Mouse (Mus musculus) urinary bladder, postnatal 14 days (tissue): Measurements from ENCODE around the gene Ptges3.
"Not testable (repeated sequence)": the region's sequence is repeated elsewhere in the genome, so short reads cannot be mapped to it uniquely, and the experiment has no call there.

Source experiments
- DNase-seq: peaks from one replicate; pipeline ENCODE4 v3.0.0; 2021; ENCODE audit warnings: low spot score

The Ptges3 gene

DNA sequence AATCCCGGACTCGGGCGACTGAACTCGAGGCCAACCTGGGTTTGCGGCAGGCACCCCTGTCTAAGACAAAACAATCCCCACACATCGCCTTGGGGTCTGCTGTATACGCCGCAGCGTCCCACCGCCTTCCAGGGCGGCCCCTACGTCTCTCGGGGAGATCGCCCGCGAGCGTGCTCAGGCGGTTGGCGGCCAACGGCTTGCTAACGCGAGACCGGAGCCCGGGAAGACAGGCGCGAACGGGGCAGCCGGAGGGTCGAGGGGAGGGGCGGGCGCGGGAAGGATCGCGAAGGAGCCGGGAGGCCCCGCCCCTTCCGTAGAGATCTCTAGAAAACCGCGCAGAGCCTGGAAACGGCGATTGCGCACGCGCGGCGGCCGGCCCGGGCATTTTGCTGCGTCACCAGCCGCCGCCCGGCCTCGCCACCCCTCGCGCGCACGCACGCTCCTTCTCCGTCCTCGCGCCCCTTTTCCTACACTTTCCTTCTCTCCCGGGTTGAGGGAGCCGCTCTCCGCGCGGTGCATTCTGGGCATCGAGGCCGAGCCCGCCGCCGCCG, at the start of gene Ptges3:
Gene Ptges3 (plus strand): TSS at position 354 of the 551 bp plus-strand sequence.
- DNase-seq, result peak; percentile 98

DNA sequence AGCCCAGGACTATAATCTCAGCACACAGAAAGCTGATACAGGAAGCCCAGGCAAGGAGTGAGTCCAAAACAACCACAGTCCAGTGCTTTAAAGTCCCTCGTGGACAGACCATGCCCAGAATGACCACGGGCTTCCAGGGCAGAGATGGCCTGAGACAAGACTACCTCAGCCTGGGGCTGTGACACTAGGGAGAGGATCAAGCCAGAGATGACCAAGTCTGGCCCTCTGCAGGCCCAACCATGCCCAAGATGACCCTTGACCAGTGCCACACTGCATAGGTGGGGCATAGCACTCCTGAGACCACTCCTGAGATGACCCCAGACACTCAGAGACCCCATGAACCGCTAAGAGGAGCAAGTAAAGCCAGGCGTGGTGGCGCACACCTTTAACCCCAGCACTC, 49.0 kb upstream of the Ptges3 start:
- DNase-seq, result no peak

DNA sequence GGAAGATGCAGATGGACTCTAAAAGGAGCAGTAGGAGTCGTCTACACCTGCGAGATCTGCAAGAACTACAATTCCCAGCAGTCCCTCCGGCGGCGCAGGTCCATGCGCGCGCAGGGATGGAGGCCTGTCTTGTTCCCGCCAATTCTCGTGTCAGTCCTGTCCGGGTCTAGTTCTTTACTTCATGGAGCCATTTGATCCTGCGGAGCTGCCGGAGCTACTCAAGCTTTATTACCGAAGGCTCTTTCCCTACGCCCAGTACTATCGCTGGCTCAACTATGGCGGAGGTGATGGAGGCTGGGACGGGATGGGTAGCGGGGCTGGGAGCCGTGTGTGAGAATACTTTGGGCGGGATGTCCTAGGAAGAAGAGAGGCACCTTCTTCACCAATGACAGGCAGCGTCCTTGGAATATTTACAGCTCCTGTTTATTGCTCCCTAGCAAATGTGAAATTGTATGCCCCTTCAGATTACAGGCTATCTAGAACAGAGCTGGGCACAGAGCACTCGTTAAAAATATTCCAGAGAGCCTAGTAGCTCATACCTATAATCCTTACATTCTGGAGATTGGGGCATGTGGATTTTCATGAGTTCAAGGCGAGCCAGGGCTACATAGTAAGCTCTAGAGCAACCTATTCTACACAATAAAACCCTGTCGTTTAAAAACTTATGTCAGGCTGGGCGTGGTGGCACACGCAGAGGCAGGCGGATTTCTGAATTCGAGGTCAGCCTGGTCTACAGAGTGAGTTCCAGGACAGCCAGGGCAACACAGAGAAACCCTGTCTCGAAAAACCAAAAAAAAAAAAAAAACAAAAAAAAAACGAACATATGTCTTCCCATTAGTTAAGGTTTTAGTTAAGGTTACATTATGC, 43.5 kb upstream of the Ptges3 start, which contains the start of gene Prim1:
Gene Prim1 (plus strand): TSS at position 101 of the 867 bp plus-strand sequence.
- DNase-seq, result peak; percentile 82

DNA sequence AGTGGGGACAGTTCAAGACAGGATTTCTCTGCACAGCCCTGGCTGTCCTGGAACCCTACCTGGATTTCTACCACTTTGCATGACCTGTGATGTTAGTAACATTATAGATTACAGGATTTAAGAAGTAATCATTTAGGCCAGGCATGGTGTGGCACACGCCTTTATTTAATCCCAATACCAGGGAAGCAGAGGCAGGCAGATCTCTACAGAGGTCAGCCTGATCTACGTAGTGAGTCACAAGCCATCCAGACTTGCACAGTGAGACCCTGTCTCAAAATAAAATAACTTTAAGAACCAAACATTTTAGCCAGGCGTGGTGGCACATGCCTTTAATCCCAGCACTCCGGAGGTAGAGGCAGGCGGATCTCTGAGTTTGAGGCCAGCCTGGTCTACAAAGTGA, 36.6 kb upstream of the Ptges3 start:
- DNase-seq, result no peak

DNA sequence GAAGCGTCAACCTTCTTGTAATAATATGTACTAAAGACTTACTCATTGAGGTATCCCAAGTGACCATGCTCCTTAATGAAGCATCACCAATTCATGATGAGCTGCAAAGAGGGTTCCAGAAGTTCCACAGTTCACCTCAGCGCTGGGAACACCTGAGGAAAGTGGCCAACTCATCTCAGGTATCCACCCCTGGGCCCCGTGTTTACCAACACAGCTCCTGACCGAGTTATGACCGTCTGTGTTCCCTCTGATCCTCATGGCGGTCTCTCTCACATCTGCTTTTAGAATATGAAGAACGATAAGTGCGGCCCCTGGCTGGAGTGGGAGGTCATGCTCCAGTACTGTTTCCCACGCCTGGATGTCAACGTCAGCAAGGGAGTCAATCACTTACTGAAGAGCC, 35.3 kb upstream of the Ptges3 start:
- no peak for DNase-seq

DNA sequence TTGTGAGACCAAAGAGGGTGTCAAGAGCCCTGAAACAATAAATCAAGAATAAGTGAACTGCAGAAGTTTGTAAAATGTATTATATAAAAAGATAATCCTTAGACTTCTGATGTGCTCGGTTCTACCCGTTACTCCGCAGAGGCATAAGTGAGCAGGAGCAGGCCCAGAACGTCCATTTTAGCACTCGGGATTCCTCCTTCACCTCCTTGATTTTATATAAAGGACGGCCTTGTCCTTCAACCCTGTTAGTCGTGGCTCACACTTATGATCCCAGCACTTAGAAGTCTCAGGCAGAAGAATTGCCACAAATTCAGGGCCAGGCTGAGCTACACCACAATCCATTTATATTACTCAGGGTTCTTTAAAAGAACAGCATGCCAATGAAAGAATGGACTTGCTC, 28.8 kb upstream of the Ptges3 start:
- no peak for DNase-seq

DNA sequence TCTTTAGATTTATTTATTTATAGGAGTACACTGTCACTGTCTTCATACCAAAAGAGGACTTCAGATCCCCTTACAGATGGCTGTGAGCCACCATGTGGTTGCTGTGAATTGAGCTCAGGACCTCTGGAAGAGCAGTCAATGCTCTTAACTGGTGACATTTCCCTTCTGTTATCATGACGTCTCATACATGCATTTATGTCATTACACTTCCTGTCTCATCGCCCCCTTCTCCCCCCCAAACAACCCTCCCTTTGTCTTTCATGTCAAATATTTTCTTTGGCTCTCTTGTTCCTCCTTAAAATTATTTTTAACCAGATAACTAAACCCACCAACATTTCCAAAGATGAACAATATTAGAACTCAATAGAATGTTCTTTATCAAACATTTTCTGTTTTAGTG, 27.9 kb upstream of the Ptges3 start:
- DNase-seq, result no peak

DNA sequence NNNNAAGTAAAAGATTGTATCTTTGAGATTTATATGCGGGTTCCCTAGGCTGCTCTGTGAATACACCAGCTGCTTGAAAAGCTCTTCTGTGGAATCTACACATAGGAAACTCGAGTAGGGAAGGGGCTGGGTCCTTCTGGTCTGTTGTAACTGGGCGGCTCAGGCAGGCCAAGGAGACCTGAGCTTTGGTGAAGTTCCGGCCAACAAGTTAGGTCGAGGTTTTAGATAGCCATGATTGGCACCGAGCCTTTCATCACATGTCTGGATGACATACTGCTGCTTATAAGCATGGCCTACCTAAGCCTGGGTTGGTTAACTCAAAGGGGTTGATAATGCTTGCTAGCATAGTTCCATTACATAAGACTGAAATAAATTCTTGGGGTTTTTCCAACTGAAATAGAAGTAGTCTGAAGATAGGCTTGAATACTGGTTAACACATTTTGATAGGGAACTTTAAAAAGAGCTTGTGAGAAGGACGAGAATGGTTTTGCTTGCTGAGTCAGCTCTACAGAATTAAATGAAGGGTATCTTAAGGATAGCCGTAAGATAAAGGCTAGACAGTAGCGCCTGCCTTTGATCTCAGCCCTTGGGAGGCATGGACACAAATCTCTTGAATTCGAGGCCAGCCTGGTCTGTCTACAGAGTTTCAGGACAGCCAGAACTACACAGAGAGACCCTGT, 21.9 kb upstream of the Ptges3 start:
- DNase-seq, result peak; percentile 54

DNA sequence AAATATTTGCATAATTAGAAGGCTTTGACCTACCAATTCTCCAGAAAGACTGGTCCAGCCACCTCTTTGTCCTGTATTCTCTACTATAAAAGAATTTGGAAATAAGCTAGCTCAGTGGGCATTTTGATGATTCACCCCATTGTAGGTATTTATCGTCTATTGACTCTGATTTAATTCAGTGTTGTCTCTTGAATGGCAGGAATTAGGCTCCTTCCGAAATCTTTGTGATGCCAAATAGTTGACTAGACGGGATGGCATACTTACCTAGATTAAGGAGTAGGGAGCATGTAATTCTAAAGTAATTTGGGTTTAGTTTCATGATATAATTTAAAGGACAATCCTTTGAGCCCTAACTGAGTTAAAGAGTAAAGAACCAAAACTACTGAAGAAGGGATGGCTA, 20.8 kb upstream of the Ptges3 start:
- no peak for DNase-seq

DNA sequence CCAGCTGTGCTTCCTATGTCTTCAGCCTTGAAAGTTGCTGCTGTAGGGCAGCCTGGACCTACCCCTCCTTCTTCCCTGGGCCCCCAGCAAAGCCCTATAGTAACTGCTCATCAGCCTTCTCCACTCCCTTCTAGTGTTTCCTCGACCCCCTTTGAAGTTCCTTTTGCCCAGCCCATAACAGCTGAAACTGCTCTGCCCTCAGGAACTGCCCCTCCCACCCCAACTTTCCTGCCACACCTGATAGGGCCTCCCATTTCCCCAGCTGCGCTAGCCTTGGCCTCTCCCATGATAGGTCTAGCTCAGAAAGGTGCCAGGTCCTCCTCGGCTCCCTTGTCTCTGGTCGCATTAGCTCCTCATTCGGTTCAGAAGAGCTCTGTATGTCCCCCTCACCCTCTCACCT, 19.6 kb upstream of the Ptges3 start:
- no peak for DNase-seq

DNA sequence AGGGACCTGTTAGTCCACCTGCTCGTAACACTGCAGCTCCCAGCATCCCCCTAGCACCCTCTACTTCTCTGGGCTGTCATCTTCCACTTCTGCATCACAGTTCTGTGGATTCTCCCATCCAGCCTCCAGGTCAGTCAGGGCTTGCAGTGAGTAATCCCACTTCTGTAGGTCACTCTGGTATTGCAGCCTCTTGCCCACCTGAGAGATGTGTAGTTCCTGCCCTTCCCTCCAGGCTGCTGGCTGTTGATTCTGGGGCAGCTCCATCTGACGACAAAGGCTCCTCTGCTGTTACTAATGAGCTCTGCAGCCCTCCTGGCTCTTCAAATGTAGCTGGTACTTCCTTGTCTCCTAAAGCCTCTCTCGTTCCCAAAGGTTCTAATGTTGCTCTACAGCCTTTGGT, 18.9 kb upstream of the Ptges3 start:
- DNase-seq, result no peak

DNA sequence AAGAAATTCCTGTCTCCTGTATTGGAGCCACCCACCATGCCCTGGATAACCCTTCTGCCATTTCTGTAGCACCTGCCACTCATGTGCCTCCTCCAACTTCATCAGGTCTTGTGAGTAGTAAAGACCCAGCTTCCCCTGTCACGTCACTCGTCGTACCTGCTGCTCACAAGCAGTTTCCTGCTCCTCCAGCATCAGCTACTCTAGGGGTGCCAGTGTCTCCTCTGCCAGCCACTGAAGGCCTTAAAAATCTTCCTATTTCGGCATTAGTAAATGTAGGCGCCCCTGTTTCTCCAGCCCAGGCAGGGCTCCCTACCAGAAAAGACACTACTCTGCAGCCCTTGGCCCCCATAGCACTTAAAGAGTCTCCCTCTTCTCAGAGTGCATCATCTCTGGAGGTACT, 18.5 kb upstream of the Ptges3 start:
- no peak for DNase-seq

DNA sequence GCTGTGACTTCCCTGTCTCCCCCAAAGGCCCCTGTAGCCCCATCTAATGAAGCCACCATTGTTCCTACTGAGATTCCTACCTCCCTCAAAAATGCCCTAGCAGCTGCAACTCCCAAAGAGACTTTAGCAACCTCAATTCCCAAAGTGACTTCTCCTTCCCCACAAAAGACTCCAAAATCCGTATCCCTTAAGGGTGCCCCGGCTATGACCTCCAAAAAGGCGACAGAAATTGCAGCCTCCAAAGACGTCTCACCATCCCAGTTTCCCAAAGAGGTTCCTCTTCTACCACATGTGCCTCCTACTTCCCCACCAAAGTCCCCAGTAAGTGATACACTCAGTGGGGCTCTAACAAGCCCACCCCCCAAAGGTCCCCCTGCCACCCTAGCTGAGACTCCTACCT, 17.1 kb upstream of the Ptges3 start:
- DNase-seq, result no peak

DNA sequence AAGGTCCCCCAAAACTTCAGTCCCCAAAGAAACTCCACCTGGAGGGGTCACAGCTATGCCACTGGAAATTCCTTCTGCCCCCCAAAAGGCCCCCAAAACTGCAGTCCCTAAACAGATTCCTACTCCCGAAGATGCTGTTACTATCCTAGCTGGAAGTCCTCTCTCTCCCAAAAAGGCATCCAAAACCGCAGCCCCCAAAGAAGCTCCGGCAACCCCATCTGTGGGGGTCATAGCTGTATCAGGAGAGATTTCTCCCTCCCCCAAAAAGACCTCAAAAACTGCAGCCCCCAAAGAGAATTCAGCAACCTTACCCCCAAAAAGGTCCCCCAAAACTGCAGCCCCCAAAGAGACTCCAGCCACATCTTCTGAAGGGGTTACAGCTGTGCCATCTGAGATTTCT, 16.3 kb upstream of the Ptges3 start:
- no peak for DNase-seq

DNA sequence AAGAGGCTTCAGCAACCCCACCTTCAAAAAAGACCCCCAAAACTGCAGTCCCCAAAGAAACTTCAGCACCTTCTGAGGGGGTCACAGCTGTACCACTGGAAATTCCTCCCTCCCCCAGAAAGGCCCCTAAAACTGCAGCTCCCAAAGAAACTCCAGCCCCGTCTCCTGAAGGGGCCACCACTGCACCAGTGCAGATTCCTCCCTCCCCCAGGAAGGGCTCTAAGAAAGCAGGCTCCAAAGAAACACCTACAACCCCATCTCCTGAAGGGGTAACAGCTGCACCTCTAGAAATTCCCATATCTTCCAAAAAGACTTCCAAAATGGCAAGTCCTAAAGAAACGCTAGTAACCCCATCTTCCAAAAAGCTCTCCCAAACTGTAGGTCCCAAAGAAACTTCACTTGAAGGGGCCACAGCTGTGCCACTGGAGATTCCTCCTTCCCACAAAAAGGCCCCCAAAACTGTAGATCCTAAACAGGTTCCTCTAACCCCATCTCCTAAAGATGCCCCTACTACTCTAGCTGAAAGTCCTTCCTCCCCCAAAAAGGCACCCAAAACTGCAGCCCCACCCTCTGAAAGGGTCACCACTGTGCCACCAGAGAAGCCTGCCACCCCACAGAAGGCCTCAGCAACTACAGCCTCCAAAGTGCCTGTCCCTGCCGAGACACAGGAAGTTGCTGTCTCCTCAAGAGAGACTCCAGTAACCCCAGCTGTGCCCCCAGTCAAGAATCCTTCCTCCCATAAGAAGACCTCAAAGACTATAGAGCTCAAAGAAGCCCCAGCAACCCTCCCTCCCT, 15.5 kb upstream of the Ptges3 start:
- no peak for DNase-seq

DNA sequence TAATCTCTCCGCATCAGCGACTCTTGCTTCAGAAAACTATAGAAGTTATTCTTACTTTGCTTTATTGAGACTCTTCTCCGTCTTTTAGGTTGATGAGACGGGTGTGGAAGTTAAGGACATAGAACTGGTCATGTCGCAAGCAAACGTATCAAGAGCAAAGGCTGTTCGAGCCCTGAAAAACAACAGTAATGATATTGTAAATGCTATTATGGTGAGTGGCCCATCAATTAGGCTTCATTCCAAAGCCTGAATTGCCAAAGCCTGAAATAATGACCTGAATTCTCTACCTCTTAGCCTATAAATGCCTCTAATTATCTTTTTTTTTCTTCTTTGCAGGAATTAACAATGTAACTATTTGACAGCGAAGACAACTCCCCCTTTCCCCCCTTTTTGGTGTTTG, 10.6 kb upstream of the Ptges3 start:
- no peak for DNase-seq

DNA sequence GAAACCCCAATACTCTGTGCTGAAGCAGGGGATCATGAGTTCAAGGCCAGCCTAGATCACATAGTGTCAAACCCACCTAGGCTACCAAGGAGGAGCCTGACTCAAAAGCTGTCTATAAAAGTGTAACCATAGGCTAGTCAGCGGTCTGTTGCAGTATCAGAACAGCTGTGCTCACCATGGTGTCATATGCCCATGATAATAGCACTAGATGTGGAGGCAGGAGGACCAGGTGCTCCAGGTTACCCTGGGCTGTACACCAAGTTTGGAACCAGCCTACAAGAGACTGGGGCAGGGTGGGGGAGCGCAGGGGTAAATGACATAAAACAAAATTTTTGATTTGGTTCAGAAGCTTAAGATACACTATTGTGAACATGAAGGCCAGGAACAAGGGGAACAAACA, 9.0 kb upstream of the Ptges3 start:
- DNase-seq, result no peak

DNA sequence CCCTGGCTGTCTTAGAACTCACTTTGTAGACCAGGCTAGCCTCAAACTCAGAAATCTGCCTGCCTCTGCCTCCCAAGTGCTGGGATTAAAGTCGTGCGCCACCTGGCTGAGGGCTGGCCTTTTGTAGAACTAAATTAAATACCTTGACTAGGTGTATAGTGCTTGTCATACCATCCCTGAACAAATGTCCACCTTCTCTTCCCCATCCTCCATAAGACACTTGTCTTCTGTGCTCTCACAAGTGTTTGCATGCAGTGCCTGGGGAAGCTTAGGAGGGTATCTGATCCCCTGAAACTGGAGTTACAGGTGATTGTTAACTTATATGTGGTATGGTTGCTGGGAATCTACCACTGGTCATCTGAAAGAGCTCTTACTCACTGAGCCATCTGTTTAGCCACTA, 8.4 kb upstream of the Ptges3 start:
- no peak for DNase-seq

DNA sequence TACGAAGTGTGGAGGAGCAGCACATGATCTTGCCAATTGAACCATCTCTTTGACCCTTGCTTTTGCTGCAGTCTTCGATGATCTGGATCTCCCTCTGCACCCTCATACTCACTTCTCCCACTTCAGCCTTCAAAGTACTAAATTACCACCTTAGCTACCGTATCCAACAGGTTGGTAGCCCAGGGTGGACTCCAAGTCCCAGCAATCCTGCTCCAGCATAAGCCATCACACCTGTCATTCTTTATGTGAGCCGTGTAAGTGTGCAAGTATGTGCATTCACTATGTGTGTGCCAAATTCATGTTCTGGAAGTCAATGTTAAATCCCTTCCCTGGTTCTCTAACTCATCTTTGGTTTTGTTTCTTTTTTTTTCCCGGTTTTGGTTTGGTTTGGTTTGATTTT, 7.2 kb upstream of the Ptges3 start:
- no peak for DNase-seq

DNA sequence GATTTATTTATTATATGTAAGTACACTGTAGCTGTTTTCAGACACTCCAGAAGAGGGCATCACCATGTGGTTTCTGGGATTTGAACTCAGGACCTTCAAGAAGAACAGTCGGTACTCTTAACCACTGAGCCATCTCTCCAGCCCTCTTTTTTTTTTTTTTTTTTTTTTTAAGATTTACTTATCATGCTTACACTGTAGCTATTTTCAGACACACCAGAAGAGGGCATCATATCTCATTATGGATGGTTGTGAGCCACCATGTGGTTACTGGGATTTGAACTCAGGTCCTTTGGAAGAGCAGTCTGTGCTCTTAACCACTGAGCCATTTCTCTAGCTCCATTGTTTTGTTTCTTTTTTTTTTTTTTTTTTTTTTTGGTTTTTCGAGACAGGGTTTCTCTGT, 6.6 kb upstream of the Ptges3 start:
- DNase-seq, result not testable (repeated sequence)

DNA sequence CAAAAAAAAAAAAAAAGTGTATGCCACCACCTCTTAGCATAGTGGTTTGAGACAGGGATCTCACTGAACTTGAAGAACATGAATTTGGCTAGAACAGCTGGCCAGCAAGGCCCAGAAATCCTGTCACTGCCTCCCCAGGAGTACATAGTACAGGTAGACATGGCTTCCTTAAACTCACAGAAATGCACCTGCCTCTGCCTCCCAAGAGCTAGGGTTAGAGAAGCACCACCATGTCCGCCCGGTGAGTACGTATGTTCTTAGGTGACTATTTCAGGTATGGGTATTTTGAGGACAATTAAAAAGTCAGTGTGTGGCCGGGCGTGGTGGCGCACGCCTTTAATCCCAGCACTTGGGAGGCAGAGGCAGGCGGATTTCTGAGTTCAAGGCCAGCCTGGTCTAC, 5.8 kb upstream of the Ptges3 start:
- DNase-seq, result no peak

DNA sequence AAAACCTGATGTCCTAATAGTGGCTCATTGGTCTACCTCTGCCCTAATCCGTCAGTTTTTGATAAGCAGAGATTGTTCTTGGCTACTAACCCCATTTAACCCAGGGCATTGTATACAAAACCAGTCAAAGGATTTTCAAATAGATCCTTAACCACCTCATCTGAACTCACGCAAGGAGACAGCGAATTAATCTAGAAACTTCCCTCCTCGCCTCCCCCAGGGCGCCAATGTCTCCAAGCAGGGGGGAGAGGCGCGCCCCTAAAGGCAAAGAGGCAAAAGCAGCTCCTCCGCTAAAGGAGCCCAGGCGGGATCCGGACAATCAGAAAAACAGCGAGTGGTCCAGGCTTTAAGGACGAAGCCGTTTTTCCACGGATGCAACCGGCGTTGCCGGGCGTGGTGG, 570 bp upstream of the Ptges3 start:
- DNase-seq, result no peak
